Mouse (Mus musculus) midbrain, embryonic 11.5 days (tissue): ENCODE data around the gene Rangrf. TPM values are rescaled to one million over a fixed set of nuclear protein-coding genes. Genes with fewer than 3 reads are reported as not detected.
"Not testable (repeated sequence)": the region's sequence is repeated elsewhere in the genome, so short reads cannot be mapped to it uniquely, and the experiment has no call there.

Experiments used
- ATAC-seq: fragments of 200-750 bp; cut with Nextera tagmentation; 2 replicates; pipeline ENCODE4 v1.8.0; 2017; ENCODE audit warnings: moderate TSS enrichment, moderate library complexity; ENCODE audit not compliant: low FRiP score
- DNase-seq: peaks from one replicate; pipeline ENCODE4 v3.0.0; 2015; ENCODE audit warnings: low spot score; ENCODE audit errors: missing footprints
- H3K27ac ChIP-seq: fragments of 300-500 bp; sonication (generic); 2 replicates; pipeline ENCODE4 v1.5.1; 2014; ENCODE audit warnings: low read depth, low read length
- H3K27me3 ChIP-seq: fragments of 300-500 bp; sonication (generic); 2 replicates; pipeline ENCODE4 v1.6.1; 2014; ENCODE audit warnings: mild to moderate bottlenecking, low read length, moderate library complexity, mixed read lengths; ENCODE audit not compliant: control insufficient read depth, insufficient read depth
- H3K36me3 ChIP-seq: fragments of 300-500 bp; sonication (generic); 2 replicates; pipeline ENCODE4 v1.6.1; 2014; ENCODE audit warnings: mild to moderate bottlenecking, low read length, moderate library complexity, mixed read lengths; ENCODE audit not compliant: control insufficient read depth, insufficient read depth
- H3K4me1 ChIP-seq: fragments of 300-500 bp; sonication (generic); 2 replicates; pipeline ENCODE4 v1.6.1; 2014; ENCODE audit warnings: low read length; ENCODE audit not compliant: control insufficient read depth, insufficient read depth
- H3K4me2 ChIP-seq: fragments of 300-500 bp; sonication (generic); 2 replicates; pipeline ENCODE4 v1.6.1; 2014; ENCODE audit warnings: mild to moderate bottlenecking, moderate library complexity
- H3K4me3 ChIP-seq: fragments of 300-500 bp; sonication (generic); 2 replicates; pipeline ENCODE4 v1.5.1; 2014; ENCODE audit warnings: low read depth, low read length
- H3K9ac ChIP-seq: fragments of 300-500 bp; sonication (generic); 2 replicates; pipeline ENCODE4 v1.6.1; 2014; ENCODE audit warnings: low read length
- H3K9me3 ChIP-seq: fragments of 300-500 bp; sonication (generic); 2 replicates; pipeline ENCODE4 v1.6.1; 2016; ENCODE audit warnings: low read length; ENCODE audit not compliant: control insufficient read depth
- WGBS: fragments of 180-500 bp; shearing (Covaris S2); extraction: QIAGEN DNeasy Blood & Tissue Kit; methylation state at CpG from one replicate; pipeline ENCODE4 v1.1.7; 2014; 5-methylcytosine and 5-hydroxymethylcytosine counted together
- polyA plus RNA-seq: library from polyadenylated mRNA; unstranded; fragments of >200 nt; fragmentation: Nextera tagmentation; extraction: Ambion mirVana; gene quantifications from 2 replicates; pipeline ENCODE4 v1.2.1, GENCODE M21; 2014

The Rangrf gene
- polyA plus RNA-seq, 1 experiment from 2014 or later, result 54.5 TPM

DNA sequence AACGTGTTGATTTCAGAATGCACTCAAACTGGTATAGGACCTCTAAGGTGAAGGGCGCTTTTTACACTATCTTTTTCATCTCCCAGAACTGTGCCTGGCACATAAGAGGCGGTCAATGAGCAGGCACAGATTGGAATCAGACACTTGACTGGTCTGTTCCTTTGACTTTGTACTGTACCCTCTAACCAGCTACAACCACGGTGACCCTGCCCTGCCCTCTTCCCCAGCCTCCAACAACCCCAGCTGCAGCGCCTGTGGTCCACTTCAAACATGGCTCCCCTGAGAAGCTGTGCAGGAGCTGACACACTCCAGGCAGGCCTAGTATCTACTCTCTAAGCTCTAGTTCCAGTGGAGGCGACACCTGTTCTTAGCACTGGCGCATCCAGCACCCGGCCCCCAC lies 32.3 kb downstream of the Rangrf start:
- H3K4me1 ChIP-seq, result peaks cover 5% of the 10 kb centered on the region
- H3K27me3 ChIP-seq, result no peaks in the 10 kb centered on the region
- H3K9me3 ChIP-seq, result no peaks in the 10 kb centered on the region
- H3K4me3 ChIP-seq, result no peak overlapping the region
- no peak overlapping the region for H3K9ac ChIP-seq
- WGBS, result 90% methylated on average over 8 of the region's 8 CpGs
- ATAC-seq (no peak), DNase-seq (no peak)
- H3K4me2 ChIP-seq, result no peak overlapping the region
- H3K36me3 ChIP-seq, result no peaks in the 10 kb centered on the region
- H3K27ac ChIP-seq, result no peak overlapping the region

DNA sequence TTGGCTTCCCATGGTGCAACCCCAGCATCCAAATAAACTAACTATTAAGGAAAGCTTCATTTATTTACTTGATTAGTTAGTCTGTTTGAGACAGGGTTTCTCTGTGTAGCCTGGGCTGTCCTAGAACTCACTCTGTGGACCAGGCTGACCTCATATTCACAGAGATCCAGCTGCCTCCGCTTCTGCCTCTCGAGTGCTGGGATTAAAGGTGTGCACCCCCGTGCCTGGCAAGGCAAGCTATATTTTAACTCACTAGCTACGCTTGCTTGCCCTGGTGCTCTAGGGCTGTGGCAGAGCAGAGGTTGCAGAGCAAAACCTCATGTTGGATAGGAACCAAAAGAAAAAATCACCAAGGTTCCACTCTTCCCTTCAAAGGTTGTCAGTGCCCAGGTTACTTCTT lies 34.5 kb downstream of the Rangrf start:
- 61% methylated on average over 4 of the region's 4 CpGs for WGBS

DNA sequence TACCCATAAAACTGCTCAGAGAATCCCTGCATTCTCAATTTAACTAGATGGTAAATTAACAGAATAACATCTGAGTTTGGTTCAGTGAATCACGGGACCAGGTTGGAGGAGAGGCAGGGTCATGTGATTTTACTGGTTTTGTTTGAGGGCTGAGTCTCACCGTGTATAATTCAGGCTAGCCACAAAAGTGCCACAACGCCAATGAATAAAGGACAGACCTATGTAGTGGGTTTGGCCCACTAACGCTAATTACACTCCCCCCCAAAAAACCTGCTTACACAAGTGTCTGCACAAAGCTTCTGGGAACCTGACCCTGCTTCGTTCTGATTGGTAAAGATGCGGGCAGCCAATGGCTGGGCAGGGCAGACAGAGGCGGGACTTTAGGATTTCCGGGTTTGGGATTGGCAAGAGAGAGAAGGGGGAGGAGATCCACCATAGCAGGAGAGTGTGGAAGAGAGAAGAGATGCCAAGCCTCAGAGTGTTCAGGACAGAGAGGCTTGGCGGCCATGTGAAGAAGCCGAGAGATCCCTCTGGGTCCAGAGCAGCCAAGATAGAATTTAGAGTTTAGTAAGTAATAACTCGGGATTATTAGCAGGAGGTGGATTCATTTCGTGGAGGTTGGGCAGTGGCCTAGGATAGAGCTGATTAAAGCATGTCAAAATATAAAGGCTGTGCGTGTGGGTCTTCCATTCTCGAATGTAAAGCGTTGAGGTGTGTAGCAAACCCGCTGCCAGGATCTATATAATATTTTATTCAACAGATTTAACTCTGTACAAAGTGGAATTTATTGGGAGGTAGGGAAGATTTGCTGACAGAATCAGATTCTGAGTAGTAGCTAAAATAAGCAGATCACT lies 35.3 kb downstream of the Rangrf start:
- no peaks in the 10 kb centered on the region for H3K9me3 ChIP-seq
- WGBS, result 5% methylated on average over 16 of the region's 16 CpGs

More for the DNA sequence above, 34.5 kb downstream of the Rangrf start:
- Histone ChIP-seq H3K27me3 (no peaks in the 10 kb centered on the region), H3K4me3 (peak overlapping the region; percentile 38), H3K4me1 (peaks cover 5% of the 10 kb centered on the region), H3K4me2 (peak overlapping the region; percentile 42), H3K9me3 (no peaks in the 10 kb centered on the region), H3K9ac (peak overlapping the region; percentile 75), H3K27ac (no peak overlapping the region), H3K36me3 (no peaks in the 10 kb centered on the region)
- no peak for ATAC-seq
- no peak for DNase-seq

DNA sequence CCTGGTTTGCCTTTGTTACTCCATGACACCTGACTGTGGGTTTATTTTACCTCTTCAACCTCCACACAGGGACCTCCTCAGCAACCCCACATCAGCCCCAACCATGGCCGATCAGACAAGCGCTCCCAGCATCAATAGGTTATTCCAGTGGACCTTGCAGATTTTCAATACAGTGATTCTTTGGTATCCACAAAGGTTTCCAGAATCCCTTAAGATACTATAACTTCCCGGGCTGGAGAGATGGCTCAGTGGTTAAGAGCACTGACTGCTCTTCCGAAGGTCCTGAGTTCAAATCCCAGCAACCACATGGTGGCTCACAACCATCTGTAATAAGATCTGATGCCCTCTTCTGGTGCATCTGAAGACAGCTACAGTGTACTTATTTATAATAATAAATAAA lies 38.0 kb downstream of the Rangrf start:
- H3K4me1 ChIP-seq, result not testable (repeated sequence)

More for the DNA sequence above, 35.3 kb downstream of the Rangrf start:
- H3K4me1 ChIP-seq, result peaks cover 5% of the 10 kb centered on the region
- H3K4me2 ChIP-seq, result peak overlapping the region; percentile 42
- ATAC-seq (peak; percentile 100), DNase-seq (peak; percentile 97)
- no peak overlapping the region for H3K27ac ChIP-seq
- peak overlapping the region; percentile 75 for H3K9ac ChIP-seq
- H3K36me3 ChIP-seq, result no peaks in the 10 kb centered on the region
- H3K4me3 ChIP-seq, result peak overlapping the region; percentile 38
- H3K27me3 ChIP-seq, result no peaks in the 10 kb centered on the region

DNA sequence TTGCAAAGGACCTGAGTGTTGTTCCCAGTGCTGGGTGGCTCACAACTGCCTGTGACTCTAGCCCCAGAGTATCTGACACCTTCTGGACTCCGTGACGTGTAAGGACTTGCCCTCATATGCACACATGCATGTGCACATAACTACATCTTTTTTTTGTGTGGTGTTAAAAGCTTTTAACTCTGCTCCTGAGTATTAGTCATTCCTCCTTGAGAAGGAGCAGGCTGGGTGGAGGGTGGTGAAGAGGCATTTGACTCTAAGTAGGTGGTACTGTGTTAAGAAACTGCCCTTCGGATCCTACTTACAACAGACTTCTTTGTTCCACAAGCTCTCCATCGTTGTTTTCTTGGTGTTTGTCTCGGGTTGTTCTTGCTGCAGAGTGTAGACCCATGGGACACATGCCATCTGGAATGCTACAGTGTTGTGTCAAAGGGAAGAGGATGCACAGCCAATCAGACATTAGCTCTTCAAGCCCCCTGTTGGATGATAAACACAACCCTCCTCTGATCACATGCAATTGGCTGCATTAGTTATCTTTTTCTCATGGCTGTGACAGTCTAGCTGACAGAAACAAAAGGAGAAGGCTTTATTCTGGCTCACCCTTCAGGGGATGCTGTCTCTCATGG lies 41.0 kb downstream of the Rangrf start:
- no peak overlapping the region for H3K27ac ChIP-seq
- H3K27me3 ChIP-seq, result no peaks in the 10 kb centered on the region
- no peak overlapping the region for H3K4me2 ChIP-seq
- no peak overlapping the region for H3K4me3 ChIP-seq
- H3K36me3 ChIP-seq, result no peaks in the 10 kb centered on the region
- H3K4me1 ChIP-seq, result no peaks in the 10 kb centered on the region
- DNase-seq (peak; percentile 37), ATAC-seq (no peak)
- H3K9me3 ChIP-seq, result no peaks in the 10 kb centered on the region
- WGBS, result 76% methylated on average over 5 of the region's 5 CpGs
- no peak overlapping the region for H3K9ac ChIP-seq

More for the DNA sequence above, 38.0 kb downstream of the Rangrf start:
- not testable (repeated sequence) for ATAC-seq, H3K4me2 ChIP-seq, H3K9ac ChIP-seq, H3K27ac ChIP-seq, H3K36me3 ChIP-seq, H3K4me3 ChIP-seq, DNase-seq, H3K27me3 ChIP-seq, H3K9me3 ChIP-seq
- 86% methylated on average over 4 of the region's 4 CpGs for WGBS

DNA sequence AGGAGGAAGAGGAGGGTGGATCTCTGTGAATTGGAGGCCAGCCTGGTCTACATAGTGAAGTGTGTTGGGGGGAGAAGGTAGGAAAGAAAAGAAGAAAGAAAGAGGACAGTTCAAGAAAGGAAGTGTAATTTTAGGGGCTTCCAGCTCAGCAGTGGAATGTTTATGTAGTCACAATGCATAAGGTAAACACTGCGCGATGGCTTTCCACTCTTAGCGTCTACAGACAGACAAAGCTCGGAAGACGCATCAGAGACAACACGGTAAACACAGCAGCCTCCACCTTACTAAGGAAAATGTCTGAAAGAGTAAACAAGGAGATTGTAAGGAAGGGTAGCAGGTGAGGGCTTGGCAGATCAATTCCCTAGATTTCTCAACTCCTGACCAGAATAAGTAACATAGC lies 45.0 kb downstream of the Rangrf start:
- no peaks in the 10 kb centered on the region for H3K27me3 ChIP-seq
- H3K9ac ChIP-seq, result no peak overlapping the region

DNA sequence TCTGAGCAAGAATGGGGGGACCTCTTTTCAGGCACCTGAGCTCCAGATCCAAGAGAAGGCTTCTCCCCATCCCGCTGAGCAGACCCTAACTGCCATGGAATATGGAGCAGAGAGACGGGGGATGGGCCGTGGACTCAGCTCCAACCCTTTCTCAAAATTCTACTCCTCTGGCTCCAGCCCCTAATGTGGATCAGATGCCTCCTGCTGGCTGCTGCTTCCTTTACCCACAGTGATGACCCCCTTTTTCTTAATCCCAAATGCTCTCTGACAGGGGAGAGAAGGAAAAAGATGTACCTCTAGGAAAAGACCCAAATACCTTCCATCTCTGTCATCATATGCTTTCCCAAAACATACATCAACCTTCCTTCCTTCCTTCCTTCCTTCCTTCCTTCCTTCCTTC lies 48.0 kb downstream of the Rangrf start, which contains the start of gene Odf4:
TSS of gene Odf4 (minus strand) at position 101 of the 400 bp plus-strand sequence.
- Histone ChIP-seq H3K9me3 (no peaks in the 10 kb centered on the region), H3K27me3 (no peaks in the 10 kb centered on the region), H3K9ac (no peak within 1 kb of the TSS), H3K4me1 (no peaks in the 10 kb centered on the region), H3K27ac (no peak within 1 kb of the TSS), H3K4me3 (no peak within 1 kb of the TSS), H3K36me3 (no peaks in the 10 kb centered on the region), H3K4me2 (no peak within 1 kb of the TSS)
- ATAC-seq, result no peak
- WGBS, result 63% methylated on average over 3 of the region's 3 CpGs
- peak; percentile 12 for DNase-seq

More for the DNA sequence above, 45.0 kb downstream of the Rangrf start:
- Histone ChIP-seq H3K36me3 (no peaks in the 10 kb centered on the region), H3K27ac (no peak overlapping the region), H3K4me3 (no peak overlapping the region), H3K4me2 (no peak overlapping the region), H3K9me3 (no peaks in the 10 kb centered on the region), H3K4me1 (no peaks in the 10 kb centered on the region)
- DNase-seq (peak; percentile 35), ATAC-seq (no peak)
- 85% methylated on average over 6 of the region's 6 CpGs for WGBS

DNA sequence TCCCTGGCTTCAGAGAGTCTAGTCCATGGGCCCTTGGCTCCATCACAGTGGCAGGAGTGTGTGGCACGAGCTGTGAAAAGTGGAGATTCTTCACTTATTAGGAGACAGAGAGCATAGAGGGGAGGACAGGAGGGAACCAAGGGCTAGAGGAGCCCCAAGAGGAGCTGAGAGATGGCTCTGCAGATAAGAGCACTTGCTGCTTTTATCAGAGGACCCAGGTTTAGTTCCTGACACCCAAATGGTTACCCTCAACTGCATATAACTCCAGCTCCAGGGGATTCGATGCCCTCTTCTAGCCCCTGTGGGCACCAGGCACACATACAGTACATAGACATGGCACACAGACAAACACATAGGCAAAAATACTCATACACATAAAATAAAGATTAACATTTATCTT lies 50.2 kb downstream of the Rangrf start:
- H3K9me3 ChIP-seq, result no peaks in the 10 kb centered on the region
- ATAC-seq (no peak), DNase-seq (peak; percentile 28)
- H3K36me3 ChIP-seq, result no peaks in the 10 kb centered on the region
- H3K4me3 ChIP-seq, result no peak overlapping the region
- H3K9ac ChIP-seq, result no peak overlapping the region
- no peak overlapping the region for H3K4me2 ChIP-seq
- H3K4me1 ChIP-seq, result no peaks in the 10 kb centered on the region
- WGBS, result 82% methylated on average over 2 of the region's 2 CpGs
- H3K27ac ChIP-seq, result no peak overlapping the region
- no peaks in the 10 kb centered on the region for H3K27me3 ChIP-seq

DNA sequence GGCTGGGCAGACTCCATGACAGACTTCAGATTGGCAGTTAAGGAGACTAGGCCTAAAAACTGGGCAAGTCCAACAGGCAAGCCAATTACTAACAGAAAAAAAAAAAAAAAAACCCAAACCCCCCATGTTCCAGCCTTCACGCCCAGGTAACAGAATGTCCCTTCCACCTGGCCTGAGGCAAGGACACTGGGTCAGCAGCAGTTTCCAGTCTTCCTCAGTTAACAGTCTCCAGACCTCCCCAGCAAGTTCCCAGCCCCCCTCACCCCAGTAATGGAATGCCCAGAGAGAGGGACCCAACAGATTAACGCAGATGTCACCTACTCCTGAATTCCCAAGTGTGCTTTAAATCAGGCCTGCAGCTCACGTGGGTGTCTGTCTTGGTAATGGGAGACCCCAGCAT lies 51.8 kb downstream of the Rangrf start:
- no peaks in the 10 kb centered on the region for H3K27me3 ChIP-seq
- H3K36me3 ChIP-seq, result no peaks in the 10 kb centered on the region
- no peak overlapping the region for H3K9ac ChIP-seq
- ATAC-seq (no peak), DNase-seq (peak; percentile 78)
- no peaks in the 10 kb centered on the region for H3K9me3 ChIP-seq
- no peak overlapping the region for H3K4me3 ChIP-seq
- H3K27ac ChIP-seq, result no peak overlapping the region
- WGBS, result 69% methylated on average over 3 of the region's 3 CpGs
- H3K4me2 ChIP-seq, result no peak overlapping the region
- H3K4me1 ChIP-seq, result no peaks in the 10 kb centered on the region
